Mouse (Mus musculus) thymus, adult 2 months (tissue): ENCODE data around the gene 6030468B19Rik. TPM values are rescaled to one million over a fixed set of nuclear protein-coding genes. Genes with fewer than 3 reads are reported as not detected.

Source experiments
- DNase-seq: peaks from one replicate; pipeline ENCODE4 v3.0.0; 2021
- H3K27ac ChIP-seq: fragments of 200-500 bp; 2 replicates; pipeline ENCODE4 v1.5.1; 2012; ENCODE audit warnings: low read length, control low read depth; ENCODE audit not compliant: control insufficient read depth, insufficient read depth
- H3K27me3 ChIP-seq: fragments of 200-500 bp; 2 replicates; pipeline ENCODE4 v1.6.1; 2012; ENCODE audit warnings: mild to moderate bottlenecking, low read length, moderate library complexity, mixed read lengths; ENCODE audit not compliant: control insufficient read depth, insufficient read depth
- H3K36me3 ChIP-seq: fragments of 200-500 bp; 2 replicates; pipeline ENCODE4 v1.6.1; 2012; ENCODE audit warnings: mild to moderate bottlenecking, low read length, moderate library complexity; ENCODE audit not compliant: control insufficient read depth, insufficient read depth
- H3K4me1 ChIP-seq: fragments of 200-500 bp; replicated peaks from 2 replicates; pipeline ENCODE4 v1.6.1; 2012; ENCODE audit warnings: low read length; ENCODE audit not compliant: control insufficient read depth, insufficient read depth
- H3K4me3 ChIP-seq: fragments of 200-500 bp; 2 replicates; pipeline ENCODE4 v1.5.1; 2012; ENCODE audit warnings: mild to moderate bottlenecking, low read length, control low read depth, moderate library complexity; ENCODE audit not compliant: control insufficient read depth, insufficient read depth
- CTCF ChIP-seq: fragments of 200-500 bp; IDR thresholded peaks from 2 replicates; pipeline ENCODE4 v1.5.1; 2012; ENCODE audit warnings: mild to moderate bottlenecking, control low read depth, low read length, moderate library complexity, borderline replicate concordance; ENCODE audit not compliant: control insufficient read depth, poor library complexity, insufficient read depth; ENCODE audit errors: extremely low read depth
- POLR2A ChIP-seq: fragments of 200-500 bp; IDR thresholded peaks from 2 replicates; pipeline ENCODE4 v1.6.1; 2012; ENCODE audit warnings: mild to moderate bottlenecking, low read length, control low read depth, moderate library complexity; ENCODE audit not compliant: control insufficient read depth, poor library complexity, insufficient read depth; ENCODE audit errors: extremely low read depth
- WGBS: fragments of 180-500 bp; shearing (Covaris S2); methylation state at CpG from one replicate; pipeline ENCODE4 v1.1.7; 2018; 5-methylcytosine and 5-hydroxymethylcytosine counted together
- polyA plus RNA-seq: library from polyadenylated mRNA; depleted of rRNA; stranded (reverse); fragments of >200 nt; gene quantifications from 2 replicates; pipeline ENCODE4 v1.2.3, GENCODE M21; 2012

6030468B19Rik gene
- polyA plus RNA-seq, 1 experiment: 1.7 TPM

DNA sequence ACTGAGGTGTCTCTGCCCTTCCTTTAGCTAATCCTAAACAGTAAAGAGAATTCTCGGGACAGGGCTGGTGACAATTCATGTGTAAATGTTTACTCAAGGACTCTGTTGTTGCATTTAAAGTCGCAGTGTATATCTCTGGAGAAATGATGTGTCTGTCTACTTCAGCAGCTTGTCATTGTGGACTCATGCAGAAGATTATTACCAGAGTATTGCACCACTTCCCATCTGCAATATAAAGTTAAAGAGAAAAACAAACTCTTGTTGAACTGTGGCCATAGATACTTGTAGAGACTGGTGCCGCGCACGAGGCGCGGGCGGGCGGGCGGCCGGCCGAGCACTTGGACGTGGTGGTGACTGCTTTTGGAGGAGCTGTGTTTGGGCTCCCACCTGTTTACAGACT is 35.7 kb upstream of the 6030468B19Rik start:
- peaks cover 8% of the 10 kb centered on the region for H3K4me1 ChIP-seq
- peaks cover 49% of the 10 kb centered on the region for H3K36me3 ChIP-seq
- no peak overlapping the region for H3K4me3 ChIP-seq
- DNase-seq: no peak
- TF ChIP-seq CTCF: no peak
- TF ChIP-seq POLR2A: no peak
- H3K27ac ChIP-seq: no peak overlapping the region
- H3K27me3 ChIP-seq: no peaks in the 10 kb centered on the region
- 96% methylated on average over 13 of the region's 13 CpGs for WGBS

DNA sequence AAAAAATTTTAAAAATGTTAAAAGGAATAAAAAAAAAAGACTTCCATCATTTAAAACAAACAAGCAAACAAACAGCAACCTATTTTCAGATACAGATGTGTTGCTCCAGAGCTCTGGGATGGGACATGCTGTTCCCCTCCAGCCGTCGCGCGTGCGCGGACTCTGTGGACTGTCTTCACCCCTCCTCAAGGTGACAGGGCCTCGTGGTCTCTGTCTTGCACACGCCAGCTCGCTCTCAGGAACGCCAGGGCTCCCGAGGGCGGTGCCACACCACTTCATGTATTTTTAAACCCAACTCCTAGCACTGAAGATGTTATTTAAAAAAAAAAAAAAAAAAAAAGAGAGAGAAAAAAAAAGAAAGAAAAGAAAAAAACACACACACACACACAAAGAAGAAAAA is 35.2 kb upstream of the 6030468B19Rik start:
- WGBS: 83% methylated on average over 12 of the region's 12 CpGs

DNA sequence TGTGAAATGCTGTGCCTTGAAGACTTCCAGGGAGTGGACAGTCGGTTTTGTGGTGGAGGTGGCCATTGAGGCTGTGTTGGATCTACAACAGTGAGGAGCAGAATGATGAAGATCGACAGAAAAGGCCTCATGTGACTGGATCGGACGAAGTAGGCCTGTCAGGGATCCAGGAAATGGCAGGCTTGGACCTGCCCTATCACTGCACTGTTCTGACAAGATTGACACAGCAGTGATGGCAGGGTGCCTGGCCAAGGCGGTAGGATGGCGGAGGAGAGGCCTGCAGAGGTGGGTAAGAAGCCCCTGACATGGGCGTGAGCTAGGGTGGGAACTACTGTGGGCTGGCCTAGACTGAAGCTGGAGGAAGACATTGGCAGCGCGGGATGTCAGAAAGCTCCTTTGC is 33.1 kb upstream of the 6030468B19Rik start:
- TF ChIP-seq POLR2A (no peak), CTCF (no peak)
- Histone ChIP-seq H3K36me3 (peaks cover 30% of the 10 kb centered on the region), H3K27ac (no peak overlapping the region), H3K4me3 (no peak overlapping the region), H3K4me1 (peaks cover 8% of the 10 kb centered on the region), H3K27me3 (no peaks in the 10 kb centered on the region)
- no peak for DNase-seq
- WGBS: 96% methylated on average over 9 of the region's 9 CpGs

More for the DNA sequence above, 35.2 kb upstream of the 6030468B19Rik start:
- H3K4me1 ChIP-seq: peaks cover 8% of the 10 kb centered on the region
- H3K27ac ChIP-seq: no peak overlapping the region
- H3K4me3 ChIP-seq: no peak overlapping the region
- DNase-seq: no peak
- no peaks in the 10 kb centered on the region for H3K27me3 ChIP-seq
- no peak for TF ChIP-seq CTCF
- no peak for TF ChIP-seq POLR2A
- H3K36me3 ChIP-seq: peaks cover 45% of the 10 kb centered on the region

DNA sequence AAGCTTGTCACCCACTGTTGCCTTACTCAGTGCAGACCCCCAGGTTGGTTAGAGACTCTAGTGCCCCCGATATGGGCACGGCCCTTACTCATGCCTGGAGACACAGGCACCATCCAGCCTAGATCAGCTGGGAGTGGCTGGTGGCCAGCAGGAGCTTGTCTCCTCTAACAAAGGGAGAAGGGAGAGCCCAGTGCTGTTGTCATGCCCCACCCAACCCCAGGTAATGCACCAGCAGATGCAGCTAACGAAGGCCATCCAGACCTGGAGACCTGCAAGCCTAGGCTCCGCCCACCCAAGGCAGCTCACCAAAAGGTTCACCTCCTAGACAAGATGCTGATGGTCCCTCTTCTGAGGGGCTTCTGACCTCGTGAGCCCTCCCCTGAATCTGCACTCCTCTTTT is 32.1 kb upstream of the 6030468B19Rik start:
- peaks cover 20% of the 10 kb centered on the region for H3K36me3 ChIP-seq
- TF ChIP-seq POLR2A (no peak), CTCF (no peak)
- 93% methylated on average over 5 of the region's 5 CpGs for WGBS

DNA sequence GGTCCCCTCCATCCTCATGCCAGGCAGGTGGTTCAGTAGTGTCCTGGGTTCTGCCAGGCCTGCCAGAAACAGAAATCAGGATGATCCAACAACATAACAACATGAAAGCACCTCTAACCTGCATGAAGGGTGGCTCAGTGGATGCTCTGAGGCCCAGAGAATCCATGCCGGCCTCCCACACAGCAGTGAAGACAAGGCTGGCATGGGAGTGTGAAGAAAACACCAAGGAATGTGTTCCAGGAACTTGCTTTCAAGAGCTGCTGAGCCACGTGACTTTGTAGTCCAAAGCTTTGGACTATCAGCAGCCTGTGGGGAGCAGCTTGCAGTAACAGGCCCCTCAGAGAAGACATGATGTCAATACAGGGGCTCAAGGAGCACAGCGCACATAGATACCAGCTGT is 31.2 kb upstream of the 6030468B19Rik start:
- H3K36me3 ChIP-seq: peaks cover 11% of the 10 kb centered on the region
- TF ChIP-seq CTCF: no peak
- no peak for TF ChIP-seq POLR2A
- no peaks in the 10 kb centered on the region for H3K27me3 ChIP-seq
- no peak for DNase-seq
- no peak overlapping the region for H3K4me3 ChIP-seq
- H3K27ac ChIP-seq: no peak overlapping the region
- WGBS: 94% methylated on average over 3 of the region's 3 CpGs
- H3K4me1 ChIP-seq: peaks cover 8% of the 10 kb centered on the region

More for the DNA sequence above, 32.1 kb upstream of the 6030468B19Rik start:
- no peak for DNase-seq
- no peak overlapping the region for H3K4me3 ChIP-seq
- H3K27me3 ChIP-seq: no peaks in the 10 kb centered on the region
- no peak overlapping the region for H3K27ac ChIP-seq
- peaks cover 8% of the 10 kb centered on the region for H3K4me1 ChIP-seq

DNA sequence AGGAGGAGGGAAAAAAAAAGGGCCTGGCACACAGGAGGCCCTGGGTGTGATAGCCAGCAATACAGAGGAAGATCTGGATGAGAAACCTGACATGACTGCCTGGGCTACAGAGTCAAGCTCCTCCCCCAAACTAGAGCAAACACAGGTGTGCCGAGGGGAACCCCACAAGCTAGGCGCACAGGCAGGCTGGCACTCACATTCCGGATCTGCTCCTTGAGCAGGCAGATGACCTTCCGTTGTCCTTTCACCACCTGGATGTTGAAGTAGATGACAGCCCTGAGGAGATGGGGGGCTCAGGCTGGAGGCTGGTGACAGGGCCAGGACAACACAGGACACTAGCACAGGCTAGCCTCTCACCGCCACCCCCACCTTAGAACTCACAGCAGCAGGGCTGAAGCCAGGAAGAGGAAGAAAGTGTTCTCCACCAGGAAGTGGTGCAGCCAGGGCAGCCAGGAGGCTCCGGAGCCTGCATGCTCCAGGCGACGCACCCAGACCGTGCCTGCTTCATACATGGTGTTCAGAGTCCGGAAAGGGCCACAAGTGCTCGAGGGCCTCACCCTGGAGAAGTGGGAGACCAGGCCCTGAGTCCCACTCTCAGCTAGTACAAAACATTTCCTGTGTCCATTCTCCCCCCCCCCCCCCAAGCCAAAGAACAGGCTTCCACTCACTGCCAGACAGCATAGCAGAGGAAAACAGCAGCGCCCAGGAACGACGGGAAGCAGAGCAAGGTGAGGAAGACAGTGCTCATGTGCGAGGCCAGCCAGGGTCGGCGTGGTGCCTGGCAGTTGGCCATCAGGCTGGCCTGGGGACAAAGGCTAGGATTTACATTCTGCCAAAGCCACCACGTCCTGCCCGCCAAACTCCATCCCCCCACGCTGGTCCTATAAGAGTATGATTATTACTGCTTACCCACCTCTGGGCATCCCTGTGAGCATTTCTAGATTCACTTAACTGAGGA is 28.5 kb upstream of the 6030468B19Rik start:
- Histone ChIP-seq H3K27ac (no peak overlapping the region), H3K36me3 (peaks cover 16% of the 10 kb centered on the region), H3K4me1 (peaks cover under 1% of the 10 kb centered on the region), H3K27me3 (no peaks in the 10 kb centered on the region), H3K4me3 (no peak overlapping the region)
- no peak for DNase-seq
- TF ChIP-seq CTCF (no peak), POLR2A (no peak)
- 93% methylated on average over 20 of the region's 20 CpGs for WGBS

DNA sequence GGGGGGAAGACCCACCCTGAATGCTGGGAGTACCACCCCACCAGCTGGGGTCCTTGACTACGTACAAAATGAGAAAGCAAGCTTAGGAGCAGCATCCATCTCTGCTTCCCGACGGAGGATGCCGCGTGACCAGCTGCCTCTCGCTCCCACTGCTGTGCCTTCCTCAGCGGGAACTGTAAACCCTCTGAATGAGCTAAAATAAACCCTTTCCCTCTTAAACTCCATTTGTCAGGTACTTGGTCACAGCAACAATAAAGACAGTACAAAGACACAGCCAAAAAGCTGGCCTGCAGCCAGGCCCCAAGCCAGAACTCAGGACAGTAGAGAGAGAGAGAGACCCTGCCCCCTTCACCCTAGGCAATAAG is 27.8 kb upstream of the 6030468B19Rik start:
- WGBS: 95% methylated on average over 7 of the region's 7 CpGs
- no peak for DNase-seq
- Histone ChIP-seq H3K36me3 (peaks cover 22% of the 10 kb centered on the region), H3K4me1 (no peaks in the 10 kb centered on the region; the same call in 1 of the 2 replicates), H3K27me3 (no peaks in the 10 kb centered on the region), H3K27ac (no peak overlapping the region), H3K4me3 (no peak overlapping the region)
- TF ChIP-seq CTCF (no peak), POLR2A (no peak)
